Mouse (Mus musculus) activated CD4-positive, CD25-positive, alpha-beta regulatory T cell, adult 4 months (primary cell): Measurements from ENCODE around the gene Extl2. TPM values are rescaled to one million over a fixed set of nuclear protein-coding genes. Genes with fewer than 3 reads are reported as not detected.

Experiments
- polyA plus RNA-seq, 2 experiments: library from polyadenylated mRNA; unstranded; fragments of 100-300 nt; shearing (Covaris generic); gene quantifications; one replicate each; pipeline ENCODE4 v1.2.1; 2017

The Extl2 gene
- polyA plus RNA-seq, 2 experiments from 2014 or later = 6.9 to 11.1 TPM

Other genes starting within 250 kb of the Extl2 start
- gene Dph5, start 119.6 kb upstream of the Extl2 start, polyA plus RNA-seq = 10 to 100 TPM; 59.9 to 65.4 TPM
- gene Slc30a7, start 56 bp upstream of the Extl2 start, polyA plus RNA-seq = 10 to 100 TPM; 47.7 to 50.2 TPM
- 1 to 10 TPM; 2.7 TPM for gene Vcam1, start 122.2 kb downstream of the Extl2 start, polyA plus RNA-seq
- gene Gpr88, start 246.0 kb downstream of the Extl2 start, polyA plus RNA-seq = not detected